Mouse (Mus musculus): ENCODE results near the gene Tcp11l1.

Tcp11l1 gene

DNA sequence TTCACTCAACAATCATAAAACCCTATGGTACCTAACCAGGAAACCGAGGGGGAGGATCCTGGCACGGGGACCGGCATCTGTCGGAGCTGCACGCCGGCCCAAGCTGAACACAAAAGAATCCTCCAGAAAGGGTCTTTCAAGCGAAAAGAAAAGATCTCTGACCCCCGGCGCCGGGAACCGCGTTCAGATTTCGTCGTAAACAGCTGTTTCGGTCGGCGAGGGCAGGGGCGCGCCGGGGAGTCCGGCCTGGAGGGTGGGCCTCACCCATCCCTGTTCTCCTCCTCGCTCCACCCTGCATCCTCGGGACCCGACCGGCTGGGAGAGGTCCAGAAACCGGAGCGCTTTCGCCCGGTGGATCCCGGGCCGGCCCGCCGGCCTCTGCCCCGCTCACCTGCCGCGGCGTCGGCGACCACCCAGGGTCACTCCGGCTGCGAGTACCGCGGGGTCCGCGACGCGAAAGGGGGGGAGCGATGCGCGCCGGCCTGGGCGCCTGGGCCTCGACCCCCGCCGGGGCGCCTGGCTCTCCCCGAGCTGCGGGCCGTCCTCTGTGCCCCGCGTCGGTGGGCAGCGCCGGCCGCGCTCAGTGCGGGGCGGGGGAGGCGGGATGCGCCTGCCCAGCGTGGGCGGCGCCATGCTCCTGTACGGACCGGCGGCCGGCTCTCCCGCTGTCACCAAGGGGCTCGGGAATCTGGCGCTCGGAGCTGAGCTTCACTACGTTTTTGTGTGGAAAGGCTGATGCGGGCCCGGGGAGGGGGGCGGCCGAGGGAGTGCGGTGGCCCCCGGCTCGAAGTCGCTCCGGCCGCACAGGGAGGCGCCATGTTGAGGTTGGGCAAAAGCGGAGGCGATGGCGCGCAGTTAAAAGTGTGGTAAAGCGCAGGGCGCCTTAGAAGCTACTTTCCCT is at the start of gene Tcp11l1:
Gene Tcp11l1 (minus strand): TSS at position 585 of the 901 bp plus-strand sequence.
- peak; percentile 79 for DNase-seq

GRCm38 (mm10) chr2:104750611-104751010 is 38.6 kb upstream of the Tcp11l1 start:
- peak; percentile 25 for DNase-seq

- DNase-seq = no peak
These were observed 36.7 kb upstream of the Tcp11l1 start for GRCm38 (mm10) chr2:104748652-104749183.

DNA sequence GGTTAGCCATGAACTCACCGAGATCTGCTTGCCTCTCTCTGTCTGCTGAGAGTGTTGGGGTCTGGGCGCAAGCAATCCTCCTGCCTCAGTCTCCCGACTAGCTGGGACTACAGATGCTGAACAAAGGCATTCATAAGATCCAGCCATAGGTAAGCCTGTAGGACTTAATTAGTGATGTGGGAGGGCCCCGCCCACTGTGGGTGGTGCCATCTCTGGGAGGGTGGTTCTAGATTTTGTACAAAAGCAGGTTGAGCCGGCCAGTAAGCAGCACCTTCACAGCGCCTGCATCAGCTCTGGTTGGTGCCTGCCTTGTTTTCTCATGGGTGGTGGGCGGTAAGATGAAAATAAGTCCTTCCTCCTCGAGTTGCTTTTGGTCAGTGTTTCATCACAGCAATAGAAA is 34.3 kb upstream of the Tcp11l1 start:
- DNase-seq = no peak

GRCm38 (mm10) chr2:104743971-104744370 is 32.0 kb upstream of the Tcp11l1 start:
- no peak for DNase-seq

DNA sequence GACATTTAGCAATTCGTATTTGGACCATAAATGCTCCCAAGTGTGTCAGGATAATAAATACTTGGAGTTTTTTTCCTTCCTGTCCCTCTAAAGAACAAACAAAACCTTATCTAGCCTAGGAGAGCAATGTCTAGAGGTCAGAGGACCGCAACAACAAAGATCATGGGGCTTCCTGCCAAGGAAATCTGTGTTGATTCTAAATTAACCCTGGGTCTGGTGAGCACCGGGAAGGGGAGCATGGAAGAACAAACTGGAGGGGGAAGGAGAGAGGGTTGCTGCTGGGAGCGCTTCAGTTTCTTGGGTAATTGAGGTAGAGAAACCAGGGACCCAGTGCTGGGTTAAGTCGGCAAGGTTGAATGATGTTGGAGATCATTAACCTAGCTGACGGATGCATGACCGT is 31.2 kb upstream of the Tcp11l1 start:
- DNase-seq = peak; percentile 27

GRCm38 (mm10) chr2:104742741-104743064 is 30.7 kb upstream of the Tcp11l1 start, which contains the start of gene Depdc7:
TSS of gene Depdc7 (minus strand) at chr2:104742878.
- peak; percentile 79 for DNase-seq

DNA sequence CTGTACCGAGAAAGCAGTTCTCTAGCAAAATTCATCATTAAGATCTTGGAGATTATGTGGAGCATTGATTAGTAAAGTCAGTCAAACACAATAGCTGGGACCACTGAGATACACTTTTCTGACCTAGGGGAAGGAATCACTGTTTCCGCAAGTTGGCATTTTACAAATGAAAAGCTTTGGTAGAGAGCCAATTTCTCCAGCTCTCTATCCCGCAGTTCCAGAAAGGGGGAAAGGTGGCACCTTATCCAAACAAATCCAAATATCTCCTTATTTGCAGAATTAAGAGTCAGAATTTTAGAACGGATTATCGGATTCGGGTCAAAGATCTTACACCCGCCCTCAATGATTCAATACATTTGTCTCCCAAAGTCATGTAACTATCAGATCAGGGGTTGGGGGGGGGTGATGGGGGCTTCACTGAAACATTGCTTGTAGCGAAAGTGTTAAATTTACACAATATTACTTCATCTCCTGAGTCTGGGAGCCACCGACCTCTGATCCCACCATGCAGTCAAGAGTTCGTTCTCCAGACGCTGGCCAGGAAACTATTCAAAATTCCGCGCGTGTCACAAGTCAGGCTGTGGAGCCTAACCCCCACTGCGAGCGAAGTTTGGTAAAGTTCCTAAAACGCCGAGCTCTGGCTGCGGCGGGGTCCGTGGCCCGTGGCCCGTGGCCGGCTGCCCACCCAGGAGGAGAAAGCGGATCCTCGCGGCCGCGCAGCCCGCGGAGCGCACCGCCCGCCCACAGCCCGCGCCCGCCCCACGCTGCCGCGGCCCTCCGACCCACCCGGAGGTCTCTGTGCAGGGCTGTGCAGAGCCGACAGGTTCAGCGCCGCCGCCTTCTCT is 30.1 kb upstream of the Tcp11l1 start:
- peak; percentile 13 for DNase-seq

- no peak for DNase-seq
These were observed 29.2 kb upstream of the Tcp11l1 start for GRCm38 (mm10) chr2:104741015-104741758.

DNA sequence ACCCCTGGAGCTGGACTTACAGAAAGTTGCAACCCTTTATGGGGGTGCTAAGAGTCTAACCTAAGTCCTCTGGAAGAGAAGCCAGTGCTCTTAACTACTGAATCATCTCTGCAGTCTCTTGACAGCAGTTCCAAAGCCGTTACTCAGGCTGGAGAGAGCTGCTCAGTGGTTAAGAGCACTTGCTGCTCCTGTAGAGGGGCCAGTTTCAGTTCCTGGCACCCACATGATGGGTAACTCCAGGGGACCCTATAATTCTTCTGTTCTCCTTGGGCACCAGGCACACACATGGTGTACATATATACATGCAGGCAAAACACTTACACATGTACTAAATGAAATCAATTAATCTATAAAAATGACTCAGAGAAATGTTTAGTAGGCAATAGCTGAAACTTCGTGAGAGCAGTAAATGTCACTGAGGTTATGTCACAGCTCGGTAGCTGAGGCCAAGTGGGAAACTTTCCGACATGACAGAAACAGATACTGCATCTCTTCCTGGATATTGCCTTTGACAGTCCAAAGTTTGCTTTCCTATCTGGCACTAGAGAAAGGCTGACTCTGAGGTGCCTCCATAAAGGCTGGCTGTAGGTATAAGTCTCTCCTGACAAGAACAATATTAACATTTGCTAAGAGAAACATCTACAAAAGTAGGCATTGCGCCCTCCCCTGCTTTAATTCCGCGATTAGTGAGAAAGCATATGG is 28.4 kb upstream of the Tcp11l1 start:
- DNase-seq = no peak

DNA sequence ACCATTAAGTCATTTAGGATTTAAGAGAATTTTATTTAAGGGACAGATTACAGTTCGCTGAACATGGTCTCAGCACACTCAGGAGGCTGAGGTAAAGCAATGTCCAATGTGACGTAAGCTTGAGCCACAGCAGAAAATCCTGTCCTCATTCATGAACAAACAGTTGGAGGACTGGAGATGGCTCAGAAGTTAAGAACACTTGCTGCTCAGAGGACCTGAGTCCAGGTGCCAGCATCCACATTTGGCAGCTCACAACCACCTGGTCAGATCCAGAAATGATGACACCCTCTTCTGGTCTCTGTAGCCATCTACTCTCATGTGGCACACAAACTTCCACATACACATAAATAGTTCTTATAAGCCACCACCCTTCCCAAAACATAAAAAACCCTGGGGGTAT is 27.7 kb upstream of the Tcp11l1 start:
- no peak for DNase-seq

- DNase-seq = no peak
These were observed 24.3 kb upstream of the Tcp11l1 start for GRCm38 (mm10) chr2:104736241-104736640.

DNA sequence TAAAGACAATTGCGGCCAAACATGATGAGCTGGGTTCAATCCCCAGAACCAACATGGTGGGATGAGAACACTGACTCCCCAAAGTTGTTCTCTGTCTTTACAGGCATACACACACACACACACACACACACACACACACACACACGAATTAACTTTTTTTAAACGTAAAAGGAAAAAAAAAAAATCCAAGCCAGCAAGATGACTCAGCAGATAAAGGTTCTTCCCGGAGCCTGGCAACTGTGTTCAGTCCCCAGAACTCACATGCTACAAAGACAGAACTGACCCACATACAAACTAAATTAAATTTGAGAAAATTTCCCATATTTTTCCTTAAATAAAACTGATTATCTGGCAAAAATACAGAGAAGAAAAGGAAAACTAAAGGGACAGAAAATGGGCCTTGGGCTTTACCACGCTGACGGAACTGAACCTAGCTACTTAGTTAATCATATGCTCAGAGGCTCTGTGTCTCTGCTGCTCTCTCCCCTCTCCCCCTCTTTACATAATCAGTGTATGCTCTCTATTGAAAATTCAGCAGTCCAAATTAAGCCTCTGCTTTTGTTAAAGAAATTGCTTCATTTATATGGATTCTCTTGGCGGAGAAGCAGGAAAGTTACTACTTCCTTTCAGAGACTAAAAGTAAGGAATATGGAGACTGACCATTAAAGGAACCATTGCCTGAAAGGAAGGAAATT is 20.7 kb upstream of the Tcp11l1 start:
- no peak for DNase-seq

DNA sequence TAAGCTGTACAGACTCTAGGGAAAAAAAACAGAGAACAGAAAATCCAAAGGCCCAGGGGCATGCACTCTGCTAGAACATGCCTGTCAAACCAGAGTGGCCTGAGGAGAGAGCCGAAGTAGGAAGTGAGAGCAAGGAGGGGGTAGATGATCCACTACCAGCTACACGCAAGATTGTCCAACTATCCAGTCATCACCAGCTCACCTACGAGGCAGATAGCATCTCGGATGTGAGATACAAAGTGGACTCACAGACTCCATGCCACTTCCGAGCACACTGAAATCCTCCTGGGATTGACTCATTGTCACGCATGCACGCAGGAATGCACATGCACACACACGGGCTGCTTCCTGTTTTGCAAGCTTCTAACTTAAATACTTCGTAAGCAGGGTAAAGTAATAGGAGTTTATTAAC is 20.1 kb upstream of the Tcp11l1 start:
- DNase-seq = no peak

GRCm38 (mm10) chr2:104727369-104727768 is 15.4 kb upstream of the Tcp11l1 start:
- no peak for DNase-seq

- no peak for DNase-seq
These were observed 10.1 kb upstream of the Tcp11l1 start for GRCm38 (mm10) chr2:104722021-104722420.

DNA sequence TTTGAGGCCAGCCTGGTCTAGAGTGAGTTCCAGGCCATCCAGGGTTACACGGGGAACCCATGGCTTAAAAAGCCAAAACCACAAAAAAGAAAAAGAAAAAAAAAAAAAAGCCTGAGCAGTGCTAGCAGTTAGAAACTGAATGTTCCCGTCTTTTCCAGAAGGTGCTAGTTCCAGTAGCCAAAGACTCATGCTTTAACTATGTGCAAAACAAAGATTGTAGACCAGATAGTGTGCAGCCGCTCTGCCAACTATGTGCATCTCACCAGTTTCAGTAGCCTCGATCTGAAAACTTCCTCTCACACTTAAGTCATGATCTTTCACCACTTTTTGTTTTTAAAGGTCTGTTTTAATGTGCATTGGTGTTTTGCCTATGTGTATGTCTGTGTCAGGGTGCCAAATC is 5.9 kb upstream of the Tcp11l1 start:
- no peak for DNase-seq

- no peak for DNase-seq
These were observed 5.3 kb upstream of the Tcp11l1 start for GRCm38 (mm10) chr2:104717231-104717735.

DNA sequence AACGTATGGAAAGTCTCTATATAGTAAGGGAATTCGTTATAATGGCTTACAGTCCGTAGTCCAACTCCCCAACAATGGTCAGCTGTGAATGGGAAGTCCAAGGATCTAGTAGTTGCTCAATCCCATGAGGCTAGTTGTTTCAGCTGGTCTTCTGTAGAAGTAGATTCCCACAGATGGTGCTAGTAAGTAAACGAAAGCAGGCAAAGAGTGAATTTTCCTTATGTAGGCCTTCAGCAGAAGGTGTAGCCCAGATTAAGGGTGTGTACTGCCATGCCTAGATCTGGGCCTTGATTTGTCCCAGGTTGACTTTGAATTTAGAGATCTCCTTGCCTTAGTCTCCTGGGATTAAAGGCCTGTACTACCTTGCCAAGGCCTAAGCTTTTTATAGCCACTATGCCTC is 4.3 kb upstream of the Tcp11l1 start, which contains the start of gene Pin1rt1:
Gene Pin1rt1 (minus strand): TSS at position 101 of the 400 bp plus-strand sequence.
- no peak for DNase-seq

DNA sequence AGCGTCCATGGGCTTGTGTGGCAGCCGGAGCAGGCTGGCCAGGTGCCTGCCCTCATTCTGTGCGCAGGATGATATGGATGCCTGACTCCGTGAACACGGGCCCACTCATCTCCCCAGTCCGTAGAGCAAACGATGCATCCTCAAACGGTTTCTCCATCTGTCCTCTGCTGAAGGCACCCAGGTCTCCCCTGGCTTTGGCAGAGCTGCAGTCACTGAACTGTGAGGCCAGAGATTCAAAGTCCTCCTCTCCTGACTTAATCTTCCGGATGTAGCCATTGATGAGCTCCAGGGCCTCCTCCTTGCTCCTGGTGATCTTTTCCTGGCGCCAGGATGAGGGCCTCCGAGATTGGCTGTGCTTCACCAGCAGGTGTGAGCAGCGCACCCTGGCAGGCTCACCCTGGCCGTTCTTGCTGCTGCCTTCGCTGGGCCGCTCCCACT is 2.3 kb upstream of the Tcp11l1 start:
- peak; percentile 77 for DNase-seq

GRCm38 (mm10) chr2:104712486-104712809 is 479 bp upstream of the Tcp11l1 start:
- no peak for DNase-seq
